ENCODE assay signal across 10 mouse cellular contexts in genomic region chr11:117479746-117480145, GRCm38 (mm10). TPM values are rescaled to one million over a fixed set of nuclear protein-coding genes. Genes with fewer than 3 reads are reported as not detected.
A peak's percentile ranks its signal among the peaks of the same experiment; 100 is the strongest.
DNase-seq lines count a peak whose midpoint lies in the region; ATAC-seq lines count a peak whose summit lies in the region.
"Had no signal": no experiment of that assay in that cellular context is flagged by ENCODE, and none has a peak within 500 bp of the region (broad histone marks: within the 10 kb centered on the region; RNA-seq: fewer than 3 reads in every experiment).

No protein-coding gene starts in this region.

- H3K4me1 ChIP-seq in embryonic facial prominence, embryonic 12.5 days = peaks cover 69% of the 10 kb centered on the region
- peaks cover 64% of the 10 kb centered on the region for H3K4me1 ChIP-seq in midbrain, embryonic 16.5 days (ENCODE audit: control insufficient read depth, insufficient read depth, low read length)

- no peak overlapping the region for H3K4me3 ChIP-seq in embryonic facial prominence, embryonic 12.5 days
- no peak overlapping the region for H3K4me3 ChIP-seq in midbrain, embryonic 16.5 days (ENCODE audit: low read depth, low read length)
- H3K4me3 ChIP-seq: myocyte had no signal

- 39% methylated on average over 12 of the region's 12 CpGs for WGBS in embryonic facial prominence, embryonic 12.5 days
- 38% methylated on average over 12 of the region's 12 CpGs for WGBS in midbrain, embryonic 16.5 days

- peak overlapping the region; percentile 29 for H3K4me2 ChIP-seq in embryonic facial prominence, embryonic 12.5 days (replicated peaks)
- peak overlapping the region; percentile 37 for H3K4me2 ChIP-seq in midbrain, embryonic 16.5 days (ENCODE audit: low read length)

- no peaks in the 10 kb centered on the region; the same call in 1 of the 2 replicates for H3K9me3 ChIP-seq in embryonic facial prominence, embryonic 12.5 days
- H3K9me3 ChIP-seq in midbrain, embryonic 16.5 days (replicated peaks; ENCODE audit: control insufficient read depth, low read length, poor library complexity, severe bottlenecking) = no peaks in the 10 kb centered on the region

- peak overlapping the region; percentile 27; the same call in 1 of the 2 replicates for H3K9ac ChIP-seq in embryonic facial prominence, embryonic 12.5 days
- peak overlapping the region; percentile 56 for H3K9ac ChIP-seq in midbrain, embryonic 16.5 days (ENCODE audit: low read depth, low read length)

- intact Hi-C loops in heart, postnatal 14 days (cut with DNase I) = no loop called here

- no peaks in the 10 kb centered on the region for H3K27me3 ChIP-seq in embryonic facial prominence, embryonic 12.5 days
- H3K27me3 ChIP-seq in midbrain, embryonic 16.5 days (ENCODE audit: control insufficient read depth, insufficient read depth, low read depth, low read length) = no peaks in the 10 kb centered on the region

- no peaks in the 10 kb centered on the region for H3K36me3 ChIP-seq in embryonic facial prominence, embryonic 12.5 days
- no peaks in the 10 kb centered on the region for H3K36me3 ChIP-seq in midbrain, embryonic 16.5 days (ENCODE audit: control insufficient read depth, insufficient read depth, low read length)

- peak overlapping the region; percentile 97 for H3K27ac ChIP-seq in embryonic facial prominence, embryonic 12.5 days
- H3K27ac ChIP-seq in midbrain, embryonic 16.5 days (ENCODE audit: low read length) = peak overlapping the region; percentile 96

- DNase-seq in gastrocnemius, postnatal 25 days = peak; percentile 21
- no peak for DNase-seq in gastrocnemius, adult 18-20 months (ENCODE audit: low spot score)
- peak; percentile 39 to 40 for DNase-seq in heart, postnatal 14 days
- no peak for DNase-seq in adipocyte (ENCODE audit: low spot score)
- DNase-seq in ovary, postnatal 36 days (ENCODE audit: low spot score) = no peak
- no peak for DNase-seq in layer of hippocampus, adult 18-20 months (ENCODE audit: low spot score in 2 of 2)

- no peak for ATAC-seq in embryonic facial prominence, embryonic 12.5 days (ENCODE audit: insufficient number of reproducible peaks, insufficient read depth, low FRiP score, low TSS enrichment)
- ATAC-seq in midbrain, embryonic 16.5 days = no peak

RNA-seq across cellular contexts. Expression of gene Gm11733, which starts 4.4 kb away (rescaled TPM):
- total RNA-seq in gastrocnemius, postnatal 25 days (2021) = not detected
- not detected for total RNA-seq in gastrocnemius, adult 18-20 months (2021)
- polyA plus RNA-seq in embryonic facial prominence, embryonic 12.5 days (2016; fragmentation: Nextera tagmentation; extraction: Ambion mirVana) = not detected in 2 replicates
- not detected for total RNA-seq in heart, postnatal 14 days (2021)
- polyA plus RNA-seq in midbrain, embryonic 16.5 days (2015; fragmentation: Nextera tagmentation; extraction: Ambion mirVana) = not detected in 2 replicates
- total RNA-seq in layer of hippocampus, adult 18-20 months (2021) = under 1 TPM in 1 of 2 experiments, not detected in 1; 0.22 TPM
- polyA plus RNA-seq: C2C12, myocyte had no signal

Comparison
In these comparisons a context has a peak if more than half of its experiments do, and no peak if none do; other contexts are left out.
1. DNase-seq: peak in gastrocnemius, postnatal 25 days (single experiment) and heart, postnatal 14 days (2 of 2); none in gastrocnemius, adult 18-20 months (single experiment), adipocyte (single experiment), ovary, postnatal 36 days (single experiment) and layer of hippocampus, adult 18-20 months (0 of 2).